Mouse (Mus musculus) ovary, postnatal 14 days (tissue): ENCODE data around the gene Taok1.

Experiments
- DNase-seq: peaks from one replicate; pipeline ENCODE4 v3.0.0; 2022; ENCODE audit warnings: low spot score

Gene Taok1

GRCm38 (mm10) chr11:77492311-77492871, 115.2 kb downstream of the Taok1 start:
- DNase-seq, result no peak

- DNase-seq, result no peak
These were observed 115.9 kb downstream of the Taok1 start for GRCm38 (mm10) chr11:77491502-77492291.

GRCm38 (mm10) chr11:77491123-77491501, 116.5 kb downstream of the Taok1 start:
- DNase-seq, result peak; percentile 93

- no peak for DNase-seq
These were observed 117.2 kb downstream of the Taok1 start for GRCm38 (mm10) chr11:77490451-77490850.

GRCm38 (mm10) chr11:77489591-77490235, 117.9 kb downstream of the Taok1 start, which contains the start of gene Ankrd13b:
Gene Ankrd13b (minus strand): TSS chr11:77489678.
- DNase-seq, result no peak

- DNase-seq, result no peak
These were observed 118.6 kb downstream of the Taok1 start for GRCm38 (mm10) chr11:77488771-77489581.

GRCm38 (mm10) chr11:77486798-77487197, 120.8 kb downstream of the Taok1 start:
- no peak for DNase-seq

- DNase-seq, result no peak
These were observed 122.4 kb downstream of the Taok1 start for GRCm38 (mm10) chr11:77485229-77485628.

- no peak for DNase-seq
These were observed 123.9 kb downstream of the Taok1 start for GRCm38 (mm10) chr11:77483510-77484255.

- no peak for DNase-seq
These were observed 124.6 kb downstream of the Taok1 start for GRCm38 (mm10) chr11:77483043-77483442.
